Mouse (Mus musculus): Measurements from ENCODE around the gene Arid5b.

Arid5b gene

DNA sequence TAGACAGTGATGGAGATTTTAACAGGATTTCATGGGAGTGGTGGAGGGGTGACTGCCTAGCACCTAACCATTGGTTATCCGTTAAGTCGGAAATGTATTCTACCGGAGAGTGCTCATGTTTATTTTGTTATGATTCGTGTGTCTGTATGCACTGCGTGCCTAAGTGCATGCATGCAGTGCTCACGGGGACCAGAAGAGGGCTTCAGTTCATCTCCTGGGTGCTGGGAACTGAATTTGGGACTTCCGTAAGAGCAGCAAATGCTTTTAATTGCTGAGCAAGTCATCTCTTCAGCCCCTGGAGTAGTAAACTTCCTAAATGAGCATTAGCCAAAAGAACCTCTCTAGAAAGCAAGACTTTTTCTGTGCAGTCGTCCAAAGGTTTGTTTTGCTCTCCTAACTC, 226.2 kb downstream of the Arid5b start:
- no peak for DNase-seq (ENCODE audit: inconsistent ontology term)

DNA sequence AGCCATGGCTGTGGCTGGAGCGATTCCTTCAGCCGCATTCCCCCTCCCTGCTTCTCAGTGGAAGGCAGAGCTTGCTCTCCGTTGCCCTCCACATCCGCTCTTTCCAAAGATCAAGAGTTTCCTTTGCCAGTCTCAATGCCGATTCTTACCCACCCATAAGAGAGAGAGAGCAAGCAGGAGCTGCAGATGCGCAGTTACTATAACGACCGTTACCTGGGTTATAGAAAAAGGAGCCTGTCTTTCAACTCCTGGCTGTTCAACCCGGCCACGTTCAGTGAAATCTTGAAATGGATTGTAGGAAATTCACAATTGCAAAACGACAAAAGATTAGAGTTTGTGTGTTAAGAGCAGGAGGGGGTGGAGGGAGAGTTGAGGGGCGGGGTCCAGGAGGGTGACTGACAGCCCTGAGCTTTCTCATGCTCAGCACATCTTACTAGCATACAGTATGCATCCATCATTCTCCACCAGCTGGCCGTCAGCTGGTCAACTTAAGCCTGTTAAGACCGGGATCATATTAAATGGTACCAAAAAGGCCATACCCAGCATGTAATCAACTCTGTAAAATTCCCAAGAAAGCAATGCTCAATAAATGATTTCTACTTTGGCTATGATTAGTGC, 227.1 kb downstream of the Arid5b start:
- DNase-seq (ENCODE audit: inconsistent ontology term), result no peak

- no peak for DNase-seq (ENCODE audit: inconsistent ontology term)
Observed at GRCm38 (mm10) chr10:68050882-68051281, 227.7 kb downstream of the Arid5b start.

DNA sequence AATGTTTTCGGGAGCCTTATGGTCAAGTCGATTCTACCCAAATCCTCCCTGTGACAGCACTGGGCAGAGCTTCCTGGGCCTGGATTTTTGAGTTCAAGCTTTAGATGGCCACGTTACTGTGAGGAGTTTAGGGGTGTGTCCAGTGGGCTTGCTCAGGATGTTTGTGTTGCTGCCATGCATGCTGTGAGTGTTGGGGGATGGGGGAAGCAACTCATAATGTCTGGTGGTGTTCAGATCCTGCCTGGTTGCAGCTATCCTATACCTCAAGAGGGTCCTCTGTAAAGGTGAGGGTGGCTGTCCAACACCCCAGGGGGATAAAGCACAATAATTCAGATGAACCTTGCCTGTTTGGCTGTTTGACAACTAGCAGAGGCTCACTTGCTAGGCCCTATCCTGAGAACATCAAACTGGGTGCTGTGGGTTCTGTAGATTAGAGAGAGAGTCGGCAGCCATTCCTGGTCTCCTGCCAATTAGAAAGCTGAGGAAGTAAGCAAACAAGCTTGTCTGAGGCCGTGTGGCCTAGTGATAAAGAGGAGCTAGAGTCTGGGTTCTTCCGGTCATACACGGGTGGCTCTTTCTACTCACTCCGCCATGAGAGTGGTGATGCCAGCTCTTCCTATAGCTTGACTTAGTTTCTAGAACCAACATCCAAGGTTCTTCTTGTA, 229.8 kb downstream of the Arid5b start:
- no peak for DNase-seq (ENCODE audit: inconsistent ontology term)

- no peak for DNase-seq (ENCODE audit: inconsistent ontology term)
Observed at GRCm38 (mm10) chr10:68044864-68045263, 233.7 kb downstream of the Arid5b start.

DNA sequence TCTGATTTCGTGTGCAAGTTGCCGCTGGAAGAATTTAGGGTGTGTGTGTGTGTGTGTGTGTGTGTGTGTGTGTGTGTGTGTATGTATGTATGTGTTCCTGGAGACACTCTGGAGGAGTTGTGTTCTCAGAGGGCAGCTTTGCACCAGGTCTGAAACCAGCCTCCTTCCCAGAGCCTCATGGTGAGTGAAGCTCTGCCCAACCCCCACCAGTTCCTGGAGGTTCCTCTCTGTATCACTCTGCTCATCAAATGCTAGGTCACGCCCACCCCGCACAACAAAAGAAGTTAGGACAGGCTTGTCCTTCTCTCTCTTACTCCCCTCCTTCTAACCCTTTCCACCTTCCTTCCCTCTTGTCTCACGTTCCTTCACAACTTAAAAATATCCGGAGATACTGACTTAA, 234.6 kb downstream of the Arid5b start:
- no peak for DNase-seq (ENCODE audit: inconsistent ontology term)
